Mouse (Mus musculus): ENCODE measurements at regions not wholly inside any gene's neighbourhood (a gene's known extent, or its start where the extent isn't known, plus 50 kb on each side); places are given as distances from the start of the nearest gene placed in this dataset.

DNA sequence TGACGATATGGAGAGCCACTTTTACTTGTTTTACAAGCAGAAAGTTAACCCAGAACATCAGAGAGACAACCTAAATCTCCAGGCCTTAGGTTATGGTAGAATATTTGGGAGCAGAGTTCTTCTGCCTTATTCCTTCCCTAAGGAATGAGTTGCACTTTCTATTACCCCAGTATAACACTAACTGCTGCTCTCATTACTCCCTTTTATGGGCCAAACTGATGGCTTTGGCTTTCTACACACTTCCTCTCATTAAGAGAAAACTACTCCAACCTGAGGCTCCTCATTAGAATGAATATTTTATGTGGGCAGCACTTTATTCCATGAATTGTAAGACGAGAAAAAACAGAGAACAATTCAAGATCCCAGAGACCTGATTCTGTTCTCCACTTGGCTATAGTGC is 289.0 kb upstream of the Tnc start:
- Histone ChIP-seq H3K79me2 (ENCODE audit: control insufficient read depth, insufficient read depth, low read length) (no peaks in the 10 kb centered on the region), H3K27me3 (ENCODE audit: control insufficient read depth, insufficient read depth, low read length) (no peaks in the 10 kb centered on the region), H3K4me1 (ENCODE audit: control insufficient read depth, insufficient read depth, low read length) (no peaks in the 10 kb centered on the region), H3K36me3 (ENCODE audit: control insufficient read depth, insufficient read depth, low read length) (no peaks in the 10 kb centered on the region), H3K27ac (replicated peaks; ENCODE audit: insufficient read depth, low read depth, low read length) (no peak overlapping the region), H3K4me3 (ENCODE audit: insufficient read depth, low read depth, low read length) (no peak overlapping the region), H3K9ac (ENCODE audit: low read depth, low read length) (no peak overlapping the region)
- WGBS: 42% methylated on average over 2 of the region's 2 CpGs
- TF ChIP-seq CTCF (IDR thresholded peaks at IDR 0.05; ENCODE audit: low read depth, low read length) (no peak), POLR2A (IDR thresholded peaks at IDR 0.05; ENCODE audit: extremely low read depth, insufficient read depth, low read length) (no peak)
- no peak for DNase-seq (ENCODE audit: extremely low read depth, low read depth, low spot score)

GRCm38 (mm10) chr4:64330213-64330612 is 283.4 kb upstream of the Tnc start:
- no peak overlapping the region for H3K4me3 ChIP-seq (ENCODE audit: insufficient read depth, low read depth, low read length)
- TF ChIP-seq CTCF (IDR thresholded peaks at IDR 0.05; ENCODE audit: low read depth, low read length) (no peak), POLR2A (IDR thresholded peaks at IDR 0.05; ENCODE audit: extremely low read depth, insufficient read depth, low read length) (no peak)
- no peaks in the 10 kb centered on the region for H3K4me1 ChIP-seq (ENCODE audit: control insufficient read depth, insufficient read depth, low read length)
- H3K9ac ChIP-seq (ENCODE audit: low read depth, low read length): no peak overlapping the region
- H3K27me3 ChIP-seq (ENCODE audit: control insufficient read depth, insufficient read depth, low read length): no peaks in the 10 kb centered on the region
- H3K27ac ChIP-seq (replicated peaks; ENCODE audit: insufficient read depth, low read depth, low read length): no peak overlapping the region
- H3K79me2 ChIP-seq (ENCODE audit: control insufficient read depth, insufficient read depth, low read length): no peaks in the 10 kb centered on the region
- no peak for DNase-seq (ENCODE audit: extremely low read depth, low read depth, low spot score)
- no peaks in the 10 kb centered on the region for H3K36me3 ChIP-seq (ENCODE audit: control insufficient read depth, insufficient read depth, low read length)
- WGBS: 67% methylated on average over 3 of the region's 3 CpGs

DNA sequence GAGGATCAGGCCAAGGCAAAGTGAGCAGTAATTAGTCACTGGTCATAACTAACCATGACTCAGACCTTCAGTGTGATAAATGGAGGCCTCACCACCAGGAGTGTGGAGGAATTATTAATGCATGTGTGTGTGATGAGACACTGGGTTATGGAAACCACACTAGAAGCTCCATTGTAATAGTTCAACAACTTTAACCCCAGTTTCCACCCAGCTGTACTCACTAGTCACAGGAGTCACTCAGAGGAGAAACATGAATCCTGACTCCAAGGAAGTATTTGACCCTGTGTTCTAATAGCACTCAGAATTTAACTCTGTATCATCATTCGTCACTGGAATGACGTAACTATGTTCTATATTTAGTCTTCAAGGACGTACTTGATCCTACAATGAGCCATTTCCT is 277.6 kb upstream of the Tnc start:
- Histone ChIP-seq H3K27me3 (ENCODE audit: control insufficient read depth, insufficient read depth, low read length) (no peaks in the 10 kb centered on the region), H3K9ac (ENCODE audit: low read depth, low read length) (no peak overlapping the region), H3K4me1 (ENCODE audit: control insufficient read depth, insufficient read depth, low read length) (no peaks in the 10 kb centered on the region), H3K4me3 (ENCODE audit: insufficient read depth, low read depth, low read length) (no peak overlapping the region), H3K79me2 (ENCODE audit: control insufficient read depth, insufficient read depth, low read length) (no peaks in the 10 kb centered on the region), H3K36me3 (ENCODE audit: control insufficient read depth, insufficient read depth, low read length) (no peaks in the 10 kb centered on the region), H3K27ac (replicated peaks; ENCODE audit: insufficient read depth, low read depth, low read length) (no peak overlapping the region)
- no peak for DNase-seq (ENCODE audit: extremely low read depth, low read depth, low spot score)
- 62% methylated on average over 3 of the region's 3 CpGs for WGBS
- TF ChIP-seq CTCF (IDR thresholded peaks at IDR 0.05; ENCODE audit: low read depth, low read length): no peak
- no peak for TF ChIP-seq POLR2A (IDR thresholded peaks at IDR 0.05; ENCODE audit: extremely low read depth, insufficient read depth, low read length)

- H3K27me3 ChIP-seq (ENCODE audit: control insufficient read depth, insufficient read depth, low read length): no peaks in the 10 kb centered on the region
- H3K36me3 ChIP-seq (ENCODE audit: control insufficient read depth, insufficient read depth, low read length): no peaks in the 10 kb centered on the region
- no peak overlapping the region for H3K27ac ChIP-seq (replicated peaks; ENCODE audit: insufficient read depth, low read depth, low read length)
- no peak overlapping the region for H3K4me3 ChIP-seq (ENCODE audit: insufficient read depth, low read depth, low read length)
- H3K79me2 ChIP-seq (ENCODE audit: control insufficient read depth, insufficient read depth, low read length): no peaks in the 10 kb centered on the region
- no peak for DNase-seq (ENCODE audit: extremely low read depth, low read depth, low spot score)
- TF ChIP-seq CTCF (IDR thresholded peaks at IDR 0.05; ENCODE audit: low read depth, low read length): no peak
- no peak for TF ChIP-seq POLR2A (IDR thresholded peaks at IDR 0.05; ENCODE audit: extremely low read depth, insufficient read depth, low read length)
- no peak overlapping the region for H3K9ac ChIP-seq (ENCODE audit: low read depth, low read length)
- 81% methylated on average over 3 of the region's 3 CpGs for WGBS
- no peaks in the 10 kb centered on the region for H3K4me1 ChIP-seq (ENCODE audit: control insufficient read depth, insufficient read depth, low read length)
Measured at GRCm38 (mm10) chr4:64316553-64317347, 269.9 kb upstream of the Tnc start.

- no peak overlapping the region for H3K4me3 ChIP-seq (ENCODE audit: insufficient read depth, low read depth, low read length)
- no peaks in the 10 kb centered on the region for H3K27me3 ChIP-seq (ENCODE audit: control insufficient read depth, insufficient read depth, low read length)
- H3K79me2 ChIP-seq (ENCODE audit: control insufficient read depth, insufficient read depth, low read length): no peaks in the 10 kb centered on the region
- no peak overlapping the region for H3K27ac ChIP-seq (replicated peaks; ENCODE audit: insufficient read depth, low read depth, low read length)
- H3K36me3 ChIP-seq (ENCODE audit: control insufficient read depth, insufficient read depth, low read length): no peaks in the 10 kb centered on the region
- WGBS: 57% methylated on average over 2 of the region's 2 CpGs
- TF ChIP-seq CTCF (IDR thresholded peaks at IDR 0.05; ENCODE audit: low read depth, low read length) (no peak), POLR2A (IDR thresholded peaks at IDR 0.05; ENCODE audit: extremely low read depth, insufficient read depth, low read length) (no peak)
- H3K9ac ChIP-seq (ENCODE audit: low read depth, low read length): no peak overlapping the region
- DNase-seq (ENCODE audit: extremely low read depth, low read depth, low spot score): no peak
- no peaks in the 10 kb centered on the region for H3K4me1 ChIP-seq (ENCODE audit: control insufficient read depth, insufficient read depth, low read length)
Measured at GRCm38 (mm10) chr4:64296941-64297340, 250.1 kb upstream of the Tnc start.

DNA sequence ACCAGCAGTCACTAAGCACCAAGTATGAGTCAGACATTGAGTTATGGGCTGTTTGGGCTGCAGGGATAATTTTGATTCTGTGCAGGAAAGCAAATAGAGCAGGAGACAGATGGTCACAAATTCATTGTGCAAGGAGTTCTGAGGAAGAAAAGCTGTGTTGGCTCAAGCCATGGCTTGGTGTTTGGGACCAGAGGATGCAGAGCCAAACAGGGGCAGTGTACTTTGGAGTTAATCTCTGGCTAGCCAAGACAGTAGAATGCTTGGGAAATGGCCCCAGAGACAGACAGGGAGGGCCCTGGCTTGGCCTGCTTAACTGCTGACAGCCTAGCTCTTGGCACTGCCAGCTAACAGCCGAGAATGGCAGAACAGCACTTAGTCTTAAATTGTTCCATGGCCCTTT is 235.7 kb upstream of the Tnc start:
- no peak overlapping the region for H3K4me3 ChIP-seq (ENCODE audit: insufficient read depth, low read depth, low read length)
- no peak overlapping the region for H3K27ac ChIP-seq (replicated peaks; ENCODE audit: insufficient read depth, low read depth, low read length)
- no peaks in the 10 kb centered on the region for H3K36me3 ChIP-seq (ENCODE audit: control insufficient read depth, insufficient read depth, low read length)
- TF ChIP-seq POLR2A (IDR thresholded peaks at IDR 0.05; ENCODE audit: extremely low read depth, insufficient read depth, low read length): no peak
- no peak for TF ChIP-seq CTCF (IDR thresholded peaks at IDR 0.05; ENCODE audit: low read depth, low read length)
- H3K79me2 ChIP-seq (ENCODE audit: control insufficient read depth, insufficient read depth, low read length): no peaks in the 10 kb centered on the region
- no peaks in the 10 kb centered on the region for H3K27me3 ChIP-seq (ENCODE audit: control insufficient read depth, insufficient read depth, low read length)
- H3K4me1 ChIP-seq (ENCODE audit: control insufficient read depth, insufficient read depth, low read length): no peaks in the 10 kb centered on the region
- no peak for DNase-seq (ENCODE audit: extremely low read depth, low read depth, low spot score)
- no peak overlapping the region for H3K9ac ChIP-seq (ENCODE audit: low read depth, low read length)
- 62% methylated on average over 1 of the region's 1 CpGs for WGBS
